Mouse (Mus musculus): ENCODE measurements at regions not wholly inside any gene's neighbourhood (a gene's known extent, or its start where the extent isn't known, plus 50 kb on each side); places are given as distances from the start of the nearest gene placed in this dataset.

- Histone ChIP-seq H3K9ac (ENCODE audit: control insufficient read depth, low read depth, low read length, poor library complexity, severe bottlenecking) (no peak overlapping the region), H3K4me1 (ENCODE audit: control insufficient read depth in 1 of 2, insufficient read depth in 2 of 2, low read length in 2 of 2) (no peaks in the 10 kb centered on the region), H3K79me2 (ENCODE audit: control insufficient read depth, insufficient read depth, low read length, poor library complexity) (no peaks in the 10 kb centered on the region), H3K27me3 (ENCODE audit: control insufficient read depth in 1 of 2, insufficient read depth in 2 of 2, low read length in 2 of 2) (no peaks in the 10 kb centered on the region), H3K4me3 (ENCODE audit: control insufficient read depth in 1 of 2, insufficient read depth in 1 of 2, low read depth in 2 of 2, low read length in 2 of 2) (no peak overlapping the region), H3K27ac (ENCODE audit: control insufficient read depth, low read depth, low read length) (no peak overlapping the region), H3K36me3 (ENCODE audit: control insufficient read depth in 1 of 2, insufficient read depth in 2 of 2, low read length in 2 of 2) (no peaks in the 10 kb centered on the region), H3K9me3 (replicated peaks; ENCODE audit: insufficient read depth, low read length) (no peaks in the 10 kb centered on the region)
- TF ChIP-seq CHD1 (IDR thresholded peaks at IDR 0.05; ENCODE audit: low read depth, low read length) (no peak), TBP (IDR thresholded peaks at IDR 0.05; ENCODE audit: low read depth, low read length) (no peak), POLR2A (IDR thresholded peaks at IDR 0.05; ENCODE audit: control insufficient read depth in 1 of 2, insufficient read depth in 1 of 2, low read depth in 1 of 2, low read length in 2 of 2, poor library complexity in 1 of 2) (no peak), TAL1 (IDR thresholded peaks at IDR 0.05; ENCODE audit: low read length) (no peak), MAFK (IDR thresholded peaks at IDR 0.05; ENCODE audit: borderline replicate concordance, low read depth, low read length) (no peak), MYB (IDR thresholded peaks at IDR 0.05; ENCODE audit: low read depth, low read length) (no peak), NELFE (IDR thresholded peaks at IDR 0.05; ENCODE audit: low read depth, low read length) (no peak), TCF12 (IDR thresholded peaks at IDR 0.05; ENCODE audit: low read depth, low read length) (no peak), GATA1 (IDR thresholded peaks at IDR 0.05; ENCODE audit: low read depth, low read length) (no peak), JUND (IDR thresholded peaks at IDR 0.05; ENCODE audit: low read depth, low read length) (no peak), MAX (IDR thresholded peaks at IDR 0.05; ENCODE audit: low read length) (no peak), SMC3 (IDR thresholded peaks at IDR 0.05; ENCODE audit: low read depth, low read length) (no peak)
- no peak for DNase-seq (ENCODE audit: low read depth, low spot score)
Observed at GRCm38 (mm10) chr12:28047989-28048388, 504.2 kb downstream of the Dcdc2c start.

- H3K36me3 ChIP-seq (ENCODE audit: control insufficient read depth in 1 of 2, insufficient read depth in 2 of 2, low read length in 2 of 2) = no peaks in the 10 kb centered on the region
- no peak overlapping the region for H3K9ac ChIP-seq (ENCODE audit: control insufficient read depth, low read depth, low read length, poor library complexity, severe bottlenecking)
- no peak for DNase-seq (ENCODE audit: low read depth, low spot score)
- H3K9me3 ChIP-seq (replicated peaks; ENCODE audit: insufficient read depth, low read length) = no peaks in the 10 kb centered on the region
- no peaks in the 10 kb centered on the region for H3K27me3 ChIP-seq (ENCODE audit: control insufficient read depth in 1 of 2, insufficient read depth in 2 of 2, low read length in 2 of 2)
- no peak overlapping the region for H3K4me3 ChIP-seq (ENCODE audit: control insufficient read depth in 1 of 2, insufficient read depth in 1 of 2, low read depth in 2 of 2, low read length in 2 of 2)
- H3K4me1 ChIP-seq (ENCODE audit: control insufficient read depth in 1 of 2, insufficient read depth in 2 of 2, low read length in 2 of 2) = no peaks in the 10 kb centered on the region
- no peak overlapping the region for H3K27ac ChIP-seq (ENCODE audit: control insufficient read depth, low read depth, low read length)
- no peak for TF ChIP-seq MAFK (IDR thresholded peaks at IDR 0.05; ENCODE audit: borderline replicate concordance, low read depth, low read length)
- H3K79me2 ChIP-seq (ENCODE audit: control insufficient read depth, insufficient read depth, low read length, poor library complexity) = no peaks in the 10 kb centered on the region
Observed at GRCm38 (mm10) chr12:28038161-28038911, 513.9 kb downstream of the Dcdc2c start.

GRCm38 (mm10) chr12:27999170-27999569 is 553.0 kb downstream of the Dcdc2c start:
- DNase-seq (ENCODE audit: low read depth, low spot score) = no peak
- no peaks in the 10 kb centered on the region for H3K9me3 ChIP-seq (replicated peaks; ENCODE audit: insufficient read depth, low read length)
- no peaks in the 10 kb centered on the region for H3K4me1 ChIP-seq (ENCODE audit: control insufficient read depth in 1 of 2, insufficient read depth in 2 of 2, low read length in 2 of 2)
- no peaks in the 10 kb centered on the region for H3K36me3 ChIP-seq (ENCODE audit: control insufficient read depth in 1 of 2, insufficient read depth in 2 of 2, low read length in 2 of 2)
- no peak overlapping the region for H3K4me3 ChIP-seq (ENCODE audit: control insufficient read depth in 1 of 2, insufficient read depth in 1 of 2, low read depth in 2 of 2, low read length in 2 of 2)
- TF ChIP-seq USF2 (IDR thresholded peaks at IDR 0.05; ENCODE audit: borderline replicate concordance in 1 of 2, insufficient read depth in 1 of 2, low read depth in 1 of 2, low read length in 2 of 2) (no peak), EP300 (IDR thresholded peaks at IDR 0.05; ENCODE audit: low read depth in 1 of 2, low read length in 2 of 2) (no peak), BHLHE40 (IDR thresholded peaks at IDR 0.05; ENCODE audit: borderline replicate concordance, low read depth, low read length) (no peak), SIN3A (IDR thresholded peaks at IDR 0.05; ENCODE audit: low read length) (no peak), CHD2 (IDR thresholded peaks at IDR 0.05; ENCODE audit: low read length) (no peak), NELFE (IDR thresholded peaks at IDR 0.05; ENCODE audit: low read depth, low read length) (no peak), POLR2A (IDR thresholded peaks at IDR 0.05; ENCODE audit: control insufficient read depth in 1 of 2, insufficient read depth in 1 of 2, low read depth in 1 of 2, low read length in 2 of 2, poor library complexity in 1 of 2) (no peak), ZMIZ1 (IDR thresholded peaks at IDR 0.05; ENCODE audit: low read depth, low read length) (no peak), SMC3 (IDR thresholded peaks at IDR 0.05; ENCODE audit: low read depth, low read length) (no peak), GABPA (IDR thresholded peaks at IDR 0.05; ENCODE audit: low read depth, low read length) (no peak), TAL1 (IDR thresholded peaks at IDR 0.05; ENCODE audit: low read length) (no peak)
- no peak overlapping the region for H3K9ac ChIP-seq (ENCODE audit: control insufficient read depth, low read depth, low read length, poor library complexity, severe bottlenecking)
- H3K79me2 ChIP-seq (ENCODE audit: control insufficient read depth, insufficient read depth, low read length, poor library complexity) = no peaks in the 10 kb centered on the region
- H3K27me3 ChIP-seq (ENCODE audit: control insufficient read depth in 1 of 2, insufficient read depth in 2 of 2, low read length in 2 of 2) = no peaks in the 10 kb centered on the region
- H3K27ac ChIP-seq (ENCODE audit: control insufficient read depth, low read depth, low read length) = no peak overlapping the region

Measured in MEL (cell line).